Mouse (Mus musculus) testis, adult 2 months (tissue): ENCODE results near the gene Arntl2.

Experiments
- CTCF ChIP-seq: fragments of 200-500 bp; IDR thresholded peaks from 2 replicates; pipeline ENCODE4 v1.5.1; 2012; ENCODE audit warnings: low read depth, mild to moderate bottlenecking, inconsistent platforms, low read length, moderate library complexity; ENCODE audit not compliant: control insufficient read depth, insufficient read depth, insufficient replicate concordance
- POLR2A ChIP-seq: fragments of 200-500 bp; IDR thresholded peaks from 2 replicates; pipeline ENCODE4 v1.6.1; 2012; ENCODE audit warnings: low read depth, mild to moderate bottlenecking, inconsistent platforms, low read length, moderate library complexity; ENCODE audit not compliant: control insufficient read depth

DNA sequence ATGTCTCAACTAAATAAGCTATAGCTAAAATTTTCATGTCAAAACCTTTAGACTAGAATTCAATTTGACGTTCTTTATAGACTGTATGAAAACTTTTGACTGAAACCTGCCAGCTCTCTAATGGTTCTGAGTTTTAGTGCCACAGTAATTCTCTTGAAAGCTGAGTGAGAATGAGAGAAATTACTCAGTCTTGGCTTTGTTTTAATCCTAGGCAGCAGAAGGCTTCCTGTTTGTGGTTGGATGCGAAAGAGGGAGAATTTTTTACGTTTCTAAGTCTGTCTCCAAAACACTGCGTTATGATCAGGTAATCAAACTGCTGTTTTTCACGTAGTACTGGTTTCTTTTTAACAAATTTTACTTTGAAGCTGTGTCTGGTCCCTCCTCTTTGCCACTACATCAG is 17.2 kb downstream of the Arntl2 start:
- TF ChIP-seq CTCF (no peak), POLR2A (no peak)
